Mouse (Mus musculus) spleen, adult 2 months (tissue): ENCODE measurements around the gene Ppih.

ENCODE experiments used
- CTCF ChIP-seq: fragments of 200-500 bp; IDR thresholded peaks from 2 replicates; pipeline ENCODE4 v1.5.1; 2011; ENCODE audit warnings: mild to moderate bottlenecking, inconsistent platforms; ENCODE audit not compliant: insufficient read depth, insufficient read length, insufficient replicate concordance; ENCODE audit errors: extremely low read depth
- POLR2A ChIP-seq: fragments of 200-500 bp; IDR thresholded peaks from 2 replicates; pipeline ENCODE4 v1.6.1; 2011; ENCODE audit warnings: low read depth, low read length, inconsistent platforms

DNA sequence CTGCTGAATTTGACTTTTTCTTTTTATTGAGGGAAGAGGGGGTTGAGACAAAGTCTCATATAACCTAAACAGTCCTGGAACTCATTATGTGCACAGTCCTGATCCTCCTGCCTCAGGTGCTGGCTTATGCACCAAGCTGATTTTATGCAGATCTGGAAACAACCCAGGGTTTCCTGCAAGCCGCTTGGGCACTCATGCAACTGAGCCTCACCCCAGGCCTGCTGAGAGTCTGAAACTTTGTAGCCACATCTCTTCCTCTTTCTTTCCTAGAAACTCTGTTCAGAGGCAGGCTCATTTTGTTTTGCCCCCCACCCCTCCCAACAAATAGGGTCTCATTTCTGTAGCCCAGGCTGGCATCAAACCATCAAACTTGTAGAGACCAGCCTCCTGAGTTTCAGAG, 6.6 kb downstream of the Ppih start:
- no peak for TF ChIP-seq POLR2A
- no peak for TF ChIP-seq CTCF
